Mouse (Mus musculus) heart, postnatal 0 days (tissue): ENCODE measurements around the gene Trmt13.

Source experiments
- CTCF ChIP-seq: IDR thresholded peaks from 2 replicates; pipeline ENCODE4 v1.5.1; 2016; ENCODE audit warnings: antibody characterized with exemption, control low read depth, low read depth
- EP300 ChIP-seq: IDR thresholded peaks from 2 replicates; pipeline ENCODE4 v1.6.1; 2016; ENCODE audit warnings: antibody characterized with exemption, low read depth

DNA sequence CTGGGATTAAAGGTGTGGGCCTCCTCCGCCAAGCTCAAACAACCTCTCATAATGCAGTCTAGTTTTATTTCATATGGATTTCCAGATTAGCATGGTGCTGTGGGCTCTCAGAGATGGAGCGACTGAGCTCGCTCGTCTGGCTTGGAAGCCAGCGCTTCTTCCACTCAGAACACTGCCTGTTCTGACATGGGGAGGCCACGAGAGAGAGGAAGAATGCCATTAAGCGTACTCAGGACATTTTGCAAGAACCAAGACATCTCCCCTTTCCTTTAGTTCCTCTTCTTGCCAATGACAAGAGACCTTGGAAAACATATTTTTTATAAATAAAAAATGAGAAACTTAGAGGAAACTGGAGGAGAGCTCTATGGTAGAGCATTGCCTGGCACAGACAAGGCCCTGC is 34.4 kb upstream of the Trmt13 start:
- TF ChIP-seq CTCF = no peak
- TF ChIP-seq EP300 = no peak
